Mouse (Mus musculus) kidney, postnatal 14 days (tissue): ENCODE data around the gene Olfr632.
A peak's percentile ranks its signal among the peaks of the same experiment; 100 is the strongest.
"Not testable (repeated sequence)": the region's sequence is repeated elsewhere in the genome, so short reads cannot be mapped to it uniquely, and the experiment has no call there.

ENCODE experiments used
- DNase-seq: peaks from one replicate; pipeline ENCODE4 v3.0.0; 2022; ENCODE audit warnings: mixed read lengths

Olfr632 gene

GRCm38 (mm10) chr7:103934264-103934663 is at the start of gene Olfr632:
TSS of gene Olfr632 (plus strand) at chr7:103934347.
- no peak for DNase-seq

GRCm38 (mm10) chr7:103886152-103886551 is 48.0 kb upstream of the Olfr632 start, which contains the start of gene Olfr66:
TSS of gene Olfr66 (minus strand) at chr7:103886252.
- DNase-seq, result no peak

GRCm38 (mm10) chr7:103894385-103894784 is 39.8 kb upstream of the Olfr632 start, which contains the start of gene Olfr64:
TSS of gene Olfr64 (minus strand) at chr7:103894485.
- DNase-seq, result no peak

GRCm38 (mm10) chr7:103903187-103903586 is 31.0 kb upstream of the Olfr632 start, which contains the start of gene Olfr65:
TSS of gene Olfr65 (plus strand) at chr7:103903487.
- DNase-seq, result no peak

GRCm38 (mm10) chr7:103910047-103910446 is 24.1 kb upstream of the Olfr632 start:
- no peak for DNase-seq

- no peak for DNase-seq
Measured at GRCm38 (mm10) chr7:103912969-103913511, 21.1 kb upstream of the Olfr632 start.

GRCm38 (mm10) chr7:103915338-103915737 is 18.8 kb upstream of the Olfr632 start:
- DNase-seq, result no peak

- no peak for DNase-seq
Measured at GRCm38 (mm10) chr7:103928525-103928924, 5.6 kb upstream of the Olfr632 start, which contains the start of gene Olfr631. TSS of gene Olfr631 (plus strand) at chr7:103928825.

- DNase-seq, result peak; percentile 8
Measured at GRCm38 (mm10) chr7:103942730-103943129, 8.6 kb downstream of the Olfr632 start.

GRCm38 (mm10) chr7:103944137-103944536 is 10.0 kb downstream of the Olfr632 start, which contains the start of gene Olfr633:
TSS of gene Olfr633 (plus strand) at chr7:103944437.
- no peak for DNase-seq

- not testable (repeated sequence) for DNase-seq
Measured at GRCm38 (mm10) chr7:103966873-103967272, 32.7 kb downstream of the Olfr632 start.

GRCm38 (mm10) chr7:103970852-103971251 is 36.7 kb downstream of the Olfr632 start, which contains the start of gene Olfr635:
TSS of gene Olfr635 (plus strand) at chr7:103971152.
- DNase-seq, result no peak

GRCm38 (mm10) chr7:103971782-103972181 is 37.6 kb downstream of the Olfr632 start:
- DNase-seq, result no peak
